Mouse (Mus musculus) embryonic facial prominence, embryonic 15.5 days (tissue): Measurements from ENCODE around the gene Lonp2. TPM values are rescaled to one million over a fixed set of nuclear protein-coding genes. Genes with fewer than 3 reads are reported as not detected.

Experiments used
- microRNA-seq: library from miRNA; unstranded; fragments of <30 nt; microRNA quantifications from one replicate; pipeline ENCODE4, GENCODE M21; 2016; ENCODE audit warnings: borderline number of aligned reads
- polyA plus RNA-seq: library from polyadenylated mRNA; unstranded; fragments of >200 nt; fragmentation: Nextera tagmentation; extraction: Ambion mirVana; gene quantifications from 2 replicates; pipeline ENCODE4 v1.2.1, GENCODE M21; 2015

The Lonp2 gene
- polyA plus RNA-seq, 1 experiment from 2014 or later, result 54.2 TPM

Small RNA genes lying within 50 kb of the gene (microRNA-seq; reads per million reads assigned to microRNA genes)
- not detected for gene Gm44348

Other genes with a start within 250 kb of the Lonp2 start
- 0.41 and 0.51 TPM in 2 replicates for gene Abcc12, start 43.4 kb upstream of the Lonp2 start, polyA plus RNA-seq
- 4.2 and 4.8 TPM in 2 replicates for gene Gm10638, start 121.7 kb downstream of the Lonp2 start, polyA plus RNA-seq
- 45.7 and 47.9 TPM in 2 replicates for gene Siah1a, start 121.9 kb downstream of the Lonp2 start, polyA plus RNA-seq